Mouse (Mus musculus): ENCODE data around the gene Abca8b. TPM values are rescaled to one million over a fixed set of nuclear protein-coding genes. Genes with fewer than 3 reads are reported as not detected.
"Not testable (repeated sequence)": the region's sequence is repeated elsewhere in the genome, so short reads cannot be mapped to it uniquely, and the experiment has no call there.

Gene Abca8b
- polyA plus RNA-seq, 1 experiment = not detected

GRCm38 (mm10) chr11:109919480-109919879, 76.2 kb downstream of the Abca8b start:
- Histone ChIP-seq H3K4me3 (ENCODE audit: insufficient read depth, low read depth, low read length) (no peak overlapping the region), H3K27ac (ENCODE audit: insufficient read depth, low read depth, low read length) (no peak overlapping the region), H3K4me1 (ENCODE audit: control insufficient read depth, insufficient read depth, low read length) (no peaks in the 10 kb centered on the region)
- 86% methylated on average over 2 of the region's 2 CpGs for WGBS
- TF ChIP-seq POLR2A (IDR thresholded peaks at IDR 0.05; ENCODE audit: insufficient read depth, low read depth, low read length) (no peak), CTCF (IDR thresholded peaks at IDR 0.05; ENCODE audit: insufficient read depth, low read depth, low read length) (no peak)

DNA sequence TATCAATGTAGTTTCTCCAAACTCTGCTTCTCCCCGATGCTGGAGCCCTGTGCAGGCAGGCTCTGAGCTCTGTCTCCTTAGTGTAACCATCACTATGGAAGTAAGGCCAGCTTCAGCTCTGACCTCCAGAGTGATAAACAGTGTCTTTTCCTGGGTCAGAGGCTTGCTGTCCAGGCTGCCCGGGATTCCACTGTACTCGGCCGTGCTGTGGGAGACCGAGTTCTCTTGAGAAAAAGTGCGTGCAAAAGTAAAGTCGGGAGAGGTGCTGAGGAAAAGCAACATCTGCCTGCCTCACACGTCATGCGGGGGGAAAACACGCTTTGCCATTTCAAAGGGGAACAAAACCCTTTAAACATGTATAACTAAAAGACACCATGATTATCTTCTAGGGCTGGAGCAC, 79.0 kb downstream of the Abca8b start:
- TF ChIP-seq POLR2A (IDR thresholded peaks at IDR 0.05; ENCODE audit: insufficient read depth, low read depth, low read length) (no peak), CTCF (IDR thresholded peaks at IDR 0.05; ENCODE audit: insufficient read depth, low read depth, low read length) (no peak)
- 91% methylated on average over 10 of the region's 10 CpGs for WGBS
- no peak overlapping the region for H3K27ac ChIP-seq (ENCODE audit: insufficient read depth, low read depth, low read length)
- H3K4me1 ChIP-seq (ENCODE audit: control insufficient read depth, insufficient read depth, low read length) = no peaks in the 10 kb centered on the region
- H3K4me3 ChIP-seq (ENCODE audit: insufficient read depth, low read depth, low read length) = no peak overlapping the region

DNA sequence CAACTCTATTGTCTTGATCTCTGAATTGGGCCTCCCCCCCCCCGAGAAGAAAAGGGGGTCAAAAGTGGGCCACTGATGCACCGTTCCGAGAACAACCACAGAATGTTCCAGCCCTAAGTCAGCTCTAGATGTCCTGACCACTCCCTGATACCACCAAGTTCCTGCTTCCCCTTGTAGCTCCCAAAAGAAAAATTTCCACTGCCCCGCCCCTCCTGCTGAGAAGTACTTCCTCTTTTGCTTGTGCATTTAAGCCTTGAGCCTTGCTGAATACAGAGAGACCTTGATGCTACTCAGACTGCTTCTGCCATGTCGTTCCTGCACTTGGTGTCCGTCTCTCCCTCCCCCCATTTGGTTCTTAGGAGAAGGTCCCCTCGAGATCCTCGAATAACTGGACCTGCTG, 82.5 kb downstream of the Abca8b start:
- 87% methylated on average over 8 of the region's 8 CpGs for WGBS
- not testable (repeated sequence) for H3K4me3 ChIP-seq (ENCODE audit: insufficient read depth, low read depth, low read length); H3K4me1 ChIP-seq (ENCODE audit: control insufficient read depth, insufficient read depth, low read length); H3K27ac ChIP-seq (ENCODE audit: insufficient read depth, low read depth, low read length)

GRCm38 (mm10) chr11:109912118-109912517, 83.5 kb downstream of the Abca8b start:
- WGBS = 84% methylated on average over 1 of the region's 1 CpGs
- not testable (repeated sequence) for H3K4me1 ChIP-seq (ENCODE audit: control insufficient read depth, insufficient read depth, low read length)

DNA sequence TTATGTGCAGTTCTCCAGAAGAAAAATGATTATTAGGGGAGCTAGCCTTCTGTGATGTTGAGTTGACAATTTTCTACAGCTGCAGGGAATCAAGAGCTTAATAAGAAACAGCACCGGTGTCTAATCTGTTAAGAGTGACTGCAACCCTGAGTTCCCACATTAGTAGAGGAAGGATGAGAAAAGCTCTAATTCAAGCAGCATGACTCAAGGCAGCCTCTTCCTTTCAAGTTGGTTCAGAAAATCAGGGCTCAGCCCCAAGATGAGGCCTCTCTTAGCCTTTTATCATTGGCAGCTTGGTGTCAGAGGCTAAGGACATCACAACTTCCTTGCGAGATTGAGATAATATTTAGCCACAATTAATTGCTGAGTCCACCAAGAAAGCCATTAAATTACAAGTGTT, 85.8 kb downstream of the Abca8b start:
- H3K4me1 ChIP-seq (ENCODE audit: control insufficient read depth, insufficient read depth, low read length) = 0 out of 2 replicates have a peak, but pooled peaks cover 2% of the 10 kb centered on the region
- TF ChIP-seq POLR2A (IDR thresholded peaks at IDR 0.05; ENCODE audit: insufficient read depth, low read depth, low read length) (no peak), CTCF (IDR thresholded peaks at IDR 0.05; ENCODE audit: insufficient read depth, low read depth, low read length) (no peak)
- 47% methylated on average over 2 of the region's 2 CpGs for WGBS
- H3K4me3 ChIP-seq (ENCODE audit: insufficient read depth, low read depth, low read length) = no peak overlapping the region
- no peak overlapping the region for H3K27ac ChIP-seq (ENCODE audit: insufficient read depth, low read depth, low read length)

More at GRCm38 (mm10) chr11:109912118-109912517, 83.5 kb downstream of the Abca8b start:
- H3K27ac ChIP-seq (ENCODE audit: insufficient read depth, low read depth, low read length); H3K4me3 ChIP-seq (ENCODE audit: insufficient read depth, low read depth, low read length): not testable (repeated sequence)

DNA sequence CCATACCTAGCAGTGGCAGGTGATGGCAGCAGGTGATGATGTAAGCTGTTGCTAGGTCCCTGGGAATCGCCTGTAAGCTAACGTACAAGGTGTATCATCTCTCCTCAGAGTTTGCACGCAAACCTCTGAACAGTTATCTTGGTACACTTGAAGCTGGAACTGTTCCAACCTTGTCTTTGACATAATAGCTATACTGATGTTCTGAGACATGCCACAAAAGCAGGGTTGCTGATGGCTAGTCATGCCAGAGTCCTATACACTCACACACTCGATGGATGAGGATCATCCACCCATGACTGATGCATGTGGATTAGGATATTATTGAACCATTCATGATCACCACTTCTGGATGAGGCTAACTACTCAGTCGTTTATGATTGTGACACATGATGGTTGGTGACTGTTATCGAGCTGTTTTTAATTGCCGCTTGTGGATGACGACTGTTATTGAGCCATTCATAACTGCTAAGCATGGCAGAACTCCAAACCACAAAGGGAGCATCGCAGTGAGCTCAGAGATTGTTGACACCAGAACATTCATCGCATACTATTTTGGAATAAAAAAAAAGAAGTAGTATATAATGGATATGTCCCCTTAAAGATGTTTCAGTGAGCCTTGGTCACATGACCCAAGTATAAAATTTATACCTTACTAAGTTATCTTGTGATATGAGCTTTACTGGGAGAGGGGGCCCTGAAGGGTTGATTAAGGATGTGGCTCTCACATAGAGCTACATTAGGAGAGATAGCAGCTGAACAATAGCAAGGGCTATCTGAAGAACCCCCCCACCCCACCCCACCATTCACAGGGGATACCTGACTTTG, 87.2 kb downstream of the Abca8b start:
- Histone ChIP-seq H3K4me3 (ENCODE audit: insufficient read depth, low read depth, low read length) (no peak overlapping the region), H3K4me1 (ENCODE audit: control insufficient read depth, insufficient read depth, low read length) (0 out of 2 replicates have a peak, but pooled peaks cover 2% of the 10 kb centered on the region), H3K27ac (ENCODE audit: insufficient read depth, low read depth, low read length) (no peak overlapping the region)
- TF ChIP-seq CTCF (IDR thresholded peaks at IDR 0.05; ENCODE audit: insufficient read depth, low read depth, low read length) (no peak), POLR2A (IDR thresholded peaks at IDR 0.05; ENCODE audit: insufficient read depth, low read depth, low read length) (no peak)
- WGBS = 55% methylated on average over 10 of the region's 10 CpGs

DNA sequence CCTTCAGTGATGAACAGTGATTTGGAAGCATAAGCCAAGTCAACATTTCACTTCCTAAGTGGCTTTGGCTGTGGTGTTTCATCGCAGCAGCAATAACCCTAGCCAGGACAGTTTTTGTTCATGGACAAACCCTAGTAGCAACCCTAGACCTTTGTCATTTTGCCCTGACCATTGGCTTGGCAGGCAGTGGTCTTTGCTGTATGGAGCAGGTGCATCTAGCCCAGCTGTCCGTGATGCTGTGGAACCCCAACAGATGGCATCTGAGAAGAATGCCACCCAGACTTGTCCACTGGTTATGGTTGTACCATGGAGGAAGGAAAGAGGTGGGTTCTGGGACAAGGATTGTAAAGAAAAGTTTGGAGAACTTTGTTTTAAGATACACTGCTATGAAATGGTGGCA, 88.1 kb downstream of the Abca8b start:
- TF ChIP-seq CTCF (IDR thresholded peaks at IDR 0.05; ENCODE audit: insufficient read depth, low read depth, low read length) = no peak
- TF ChIP-seq POLR2A (IDR thresholded peaks at IDR 0.05; ENCODE audit: insufficient read depth, low read depth, low read length) = no peak
- no peak overlapping the region for H3K4me3 ChIP-seq (ENCODE audit: insufficient read depth, low read depth, low read length)
- 97% methylated on average over 2 of the region's 2 CpGs for WGBS
- 0 out of 2 replicates have a peak, but pooled peaks cover 2% of the 10 kb centered on the region for H3K4me1 ChIP-seq (ENCODE audit: control insufficient read depth, insufficient read depth, low read length)
- H3K27ac ChIP-seq (ENCODE audit: insufficient read depth, low read depth, low read length) = no peak overlapping the region

- no peaks in the 10 kb centered on the region for H3K4me1 ChIP-seq (ENCODE audit: control insufficient read depth, insufficient read depth, low read length)
- TF ChIP-seq POLR2A (IDR thresholded peaks at IDR 0.05; ENCODE audit: insufficient read depth, low read depth, low read length) = no peak
- TF ChIP-seq CTCF (IDR thresholded peaks at IDR 0.05; ENCODE audit: insufficient read depth, low read depth, low read length) = no peak
- no peak overlapping the region for H3K27ac ChIP-seq (ENCODE audit: insufficient read depth, low read depth, low read length)
- WGBS = 25% methylated on average over 6 of the region's 6 CpGs
- no peak overlapping the region for H3K4me3 ChIP-seq (ENCODE audit: insufficient read depth, low read depth, low read length)
Observed at GRCm38 (mm10) chr11:109902616-109903598, 92.7 kb downstream of the Abca8b start.
